Mouse (Mus musculus) midbrain, embryonic 16.5 days (tissue): ENCODE measurements around the gene Hltf. TPM values are rescaled to one million over a fixed set of nuclear protein-coding genes. Genes with fewer than 3 reads are reported as not detected.
A peak's percentile ranks its signal among the peaks of the same experiment; 100 is the strongest.

Experiments
- ATAC-seq: fragments of 200-750 bp; cut with Nextera tagmentation; 2 replicates; pipeline ENCODE4 v1.8.0; 2017; ENCODE audit warnings: moderate TSS enrichment
- H3K27ac ChIP-seq: fragments of 300-500 bp; sonication (generic); 2 replicates; pipeline ENCODE4 v1.5.1; 2014; ENCODE audit warnings: mild to moderate bottlenecking, low read length, mixed read lengths
- H3K27me3 ChIP-seq: fragments of 300-500 bp; sonication (generic); 2 replicates; pipeline ENCODE4 v1.6.1; 2014; ENCODE audit warnings: low read depth, low read length, mixed read lengths; ENCODE audit not compliant: control insufficient read depth, insufficient read depth
- H3K36me3 ChIP-seq: fragments of 300-500 bp; sonication (generic); 2 replicates; pipeline ENCODE4 v1.6.1; 2014; ENCODE audit warnings: mild to moderate bottlenecking, low read length, moderate library complexity, mixed read lengths; ENCODE audit not compliant: control insufficient read depth, insufficient read depth
- H3K4me1 ChIP-seq: fragments of 300-500 bp; sonication (generic); 2 replicates; pipeline ENCODE4 v1.6.1; 2014; ENCODE audit warnings: mild to moderate bottlenecking, low read length, mixed read lengths; ENCODE audit not compliant: control insufficient read depth, insufficient read depth
- H3K4me2 ChIP-seq: fragments of 300-500 bp; sonication (generic); 2 replicates; pipeline ENCODE4 v1.6.1; 2014; ENCODE audit warnings: mild to moderate bottlenecking, low read length, mixed read lengths
- H3K4me3 ChIP-seq: fragments of 300-500 bp; sonication (generic); 2 replicates; pipeline ENCODE4 v1.5.1; 2014; ENCODE audit warnings: low read depth, mild to moderate bottlenecking, low read length, moderate library complexity, mixed read lengths
- H3K9ac ChIP-seq: fragments of 300-500 bp; sonication (generic); 2 replicates; pipeline ENCODE4 v1.6.1; 2014; ENCODE audit warnings: low read depth, low read length, mixed read lengths
- H3K9me3 ChIP-seq: fragments of 300-500 bp; sonication (generic); replicated peaks from 2 replicates; pipeline ENCODE4 v1.6.1; 2014; ENCODE audit warnings: mild to moderate bottlenecking, low read length, mixed read lengths; ENCODE audit not compliant: control insufficient read depth, poor library complexity, severe bottlenecking
- WGBS: fragments of 180-500 bp; shearing (Covaris S2); extraction: QIAGEN DNeasy Blood & Tissue Kit; methylation state at CpG from one replicate; pipeline ENCODE4 v1.1.7; 2014; 5-methylcytosine and 5-hydroxymethylcytosine counted together
- polyA plus RNA-seq: library from polyadenylated mRNA; unstranded; fragments of >200 nt; fragmentation: Nextera tagmentation; extraction: Ambion mirVana; gene quantifications from 2 replicates; pipeline ENCODE4 v1.2.1, GENCODE M21; 2015

Hltf gene
- polyA plus RNA-seq, 1 experiment from 2014 or later: 15.3 TPM

GRCm38 (mm10) chr3:20076145-20077053 lies 18.8 kb downstream of the Hltf start:
- no peak for ATAC-seq
- no peaks in the 10 kb centered on the region for H3K27me3 ChIP-seq
- 88% methylated on average over 11 of the region's 11 CpGs for WGBS

GRCm38 (mm10) chr3:20082161-20082560 lies 24.6 kb downstream of the Hltf start:
- no peaks in the 10 kb centered on the region for H3K27me3 ChIP-seq
- H3K9me3 ChIP-seq: no peaks in the 10 kb centered on the region
- WGBS: 84% methylated on average over 3 of the region's 3 CpGs
- no peak overlapping the region for H3K9ac ChIP-seq
- peaks cover 14% of the 10 kb centered on the region; the same call in 1 of the 2 replicates for H3K36me3 ChIP-seq
- H3K27ac ChIP-seq: no peak overlapping the region
- H3K4me2 ChIP-seq: no peak overlapping the region
- no peak for ATAC-seq
- no peak overlapping the region for H3K4me3 ChIP-seq
- no peaks in the 10 kb centered on the region for H3K4me1 ChIP-seq

More at GRCm38 (mm10) chr3:20076145-20077053, 18.8 kb downstream of the Hltf start:
- Histone ChIP-seq H3K9me3 (no peaks in the 10 kb centered on the region), H3K9ac (no peak overlapping the region), H3K36me3 (peaks cover 13% of the 10 kb centered on the region), H3K4me2 (no peak overlapping the region), H3K4me3 (no peak overlapping the region), H3K4me1 (no peaks in the 10 kb centered on the region), H3K27ac (no peak overlapping the region)

GRCm38 (mm10) chr3:20103830-20104229 lies 46.2 kb downstream of the Hltf start:
- ATAC-seq: no peak
- WGBS: 84% methylated on average over 3 of the region's 3 CpGs
- H3K9me3 ChIP-seq: no peaks in the 10 kb centered on the region

DNA sequence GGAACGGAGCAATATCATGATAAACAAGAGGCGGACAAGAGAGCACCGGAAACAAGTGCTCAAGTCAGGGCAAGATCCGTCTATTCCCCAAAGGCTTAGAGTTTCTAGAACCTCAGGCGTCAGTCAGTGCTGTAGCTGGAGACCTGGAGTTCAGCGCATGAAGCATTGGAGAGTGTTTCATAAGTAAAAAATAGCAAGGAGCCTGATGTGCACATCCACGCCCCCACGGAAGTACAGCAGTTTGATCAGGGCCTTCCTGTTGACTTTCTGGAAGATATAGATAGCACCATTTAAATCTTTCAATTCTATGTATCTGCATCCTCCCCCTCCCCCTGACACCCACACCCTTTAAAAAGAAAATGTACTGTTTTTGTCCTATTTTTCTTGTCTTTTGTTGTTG lies 46.7 kb downstream of the Hltf start:
- Histone ChIP-seq H3K4me2 (no peak overlapping the region), H3K4me3 (no peak overlapping the region), H3K27me3 (no peaks in the 10 kb centered on the region), H3K36me3 (no peaks in the 10 kb centered on the region), H3K4me1 (no peaks in the 10 kb centered on the region), H3K9me3 (no peaks in the 10 kb centered on the region), H3K27ac (no peak overlapping the region), H3K9ac (no peak overlapping the region)
- 93% methylated on average over 8 of the region's 8 CpGs for WGBS
- ATAC-seq: no peak

More at GRCm38 (mm10) chr3:20103830-20104229, 46.2 kb downstream of the Hltf start:
- no peak overlapping the region for H3K4me2 ChIP-seq
- no peak overlapping the region for H3K27ac ChIP-seq
- no peak overlapping the region for H3K4me3 ChIP-seq
- H3K27me3 ChIP-seq: no peaks in the 10 kb centered on the region
- H3K36me3 ChIP-seq: no peaks in the 10 kb centered on the region
- H3K4me1 ChIP-seq: no peaks in the 10 kb centered on the region
- H3K9ac ChIP-seq: no peak overlapping the region

GRCm38 (mm10) chr3:20104776-20105175 lies 47.2 kb downstream of the Hltf start:
- Histone ChIP-seq H3K4me1 (no peaks in the 10 kb centered on the region), H3K9ac (no peak overlapping the region), H3K27ac (no peak overlapping the region), H3K4me3 (no peak overlapping the region), H3K27me3 (no peaks in the 10 kb centered on the region), H3K4me2 (no peak overlapping the region), H3K9me3 (no peaks in the 10 kb centered on the region), H3K36me3 (peaks cover 4% of the 10 kb centered on the region)
- WGBS: 90% methylated on average over 2 of the region's 2 CpGs
- no peak for ATAC-seq

DNA sequence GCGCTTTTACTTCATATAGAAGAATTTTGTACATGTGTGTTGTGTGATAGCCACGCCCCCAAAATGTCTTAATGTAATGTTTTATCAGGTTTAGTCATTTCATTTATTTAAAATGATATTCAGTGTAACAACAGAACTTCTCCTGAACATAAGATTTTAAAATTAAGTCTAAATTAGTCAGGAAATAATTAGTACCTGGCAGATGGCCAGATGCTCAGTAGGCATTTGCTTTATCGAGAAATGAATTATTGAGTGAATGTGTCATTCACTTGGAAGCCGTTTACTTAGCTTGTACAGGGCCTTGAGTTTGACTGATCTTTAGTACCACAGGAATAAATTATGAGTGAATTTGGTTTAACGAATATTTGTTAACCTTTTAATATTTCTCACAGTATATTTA lies 51.3 kb downstream of the Hltf start:
- Histone ChIP-seq H3K9me3 (no peaks in the 10 kb centered on the region), H3K4me2 (no peak overlapping the region), H3K36me3 (peaks cover 14% of the 10 kb centered on the region), H3K27me3 (no peaks in the 10 kb centered on the region), H3K4me3 (no peak overlapping the region), H3K4me1 (no peaks in the 10 kb centered on the region), H3K9ac (no peak overlapping the region), H3K27ac (no peak overlapping the region)
- no peak for ATAC-seq
- WGBS: 81% methylated on average over 5 of the region's 5 CpGs

DNA sequence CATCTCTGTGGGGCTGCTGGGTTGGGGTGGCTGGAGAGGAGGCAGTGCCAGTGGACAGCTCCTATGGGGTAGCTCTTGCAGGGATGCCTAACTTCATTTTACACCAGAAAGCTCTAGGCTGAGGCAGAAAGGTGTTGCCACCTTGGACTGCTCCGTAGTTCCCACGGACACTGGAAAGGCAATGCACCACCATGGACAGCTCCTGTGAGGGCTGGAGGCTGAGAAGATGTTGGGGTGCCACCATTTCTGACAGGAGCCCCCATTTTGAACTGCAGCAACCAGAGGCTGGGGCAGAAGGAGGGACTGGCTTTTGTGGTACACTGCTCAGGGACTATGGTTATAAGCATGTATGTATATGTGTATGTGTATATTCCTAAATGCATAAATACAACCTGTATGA lies 54.3 kb downstream of the Hltf start:
- Histone ChIP-seq H3K27me3 (no peaks in the 10 kb centered on the region), H3K4me2 (no peak overlapping the region), H3K27ac (no peak overlapping the region), H3K9me3 (no peaks in the 10 kb centered on the region), H3K36me3 (peaks cover 14% of the 10 kb centered on the region), H3K4me1 (no peaks in the 10 kb centered on the region), H3K9ac (no peak overlapping the region), H3K4me3 (no peak overlapping the region)
- WGBS: 98% methylated on average over 2 of the region's 2 CpGs
- ATAC-seq: no peak

DNA sequence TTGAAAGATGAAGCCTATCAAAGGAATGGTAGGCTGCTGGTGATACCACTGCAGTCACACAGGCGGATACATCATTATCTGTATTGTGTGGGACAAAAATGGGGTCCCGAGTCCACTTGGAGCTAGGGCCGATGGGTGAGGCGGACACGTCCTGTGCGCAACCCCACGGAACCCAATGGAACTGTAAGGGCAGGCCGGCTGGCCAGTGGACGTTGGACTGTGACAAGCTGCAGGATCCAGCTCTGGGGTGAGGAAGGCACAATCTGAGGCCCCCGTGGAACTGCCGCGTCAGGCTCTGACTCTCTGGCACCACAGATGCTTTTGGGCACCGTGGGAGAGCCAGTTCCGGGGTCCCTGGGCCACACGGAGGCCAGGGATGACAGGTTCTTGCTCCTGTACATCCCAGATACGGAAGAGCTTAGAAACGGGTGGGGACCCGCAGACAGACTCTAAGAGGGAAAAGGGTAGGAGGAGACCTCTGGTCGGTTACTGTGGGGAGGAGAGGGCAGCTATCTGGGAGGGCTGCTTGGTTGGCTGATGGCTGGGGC lies 61.5 kb downstream of the Hltf start:
- 91% methylated on average over 19 of the region's 19 CpGs for WGBS
- ATAC-seq: 0 out of 2 replicates have a peak, but pooled peaks have one; percentile 17

DNA sequence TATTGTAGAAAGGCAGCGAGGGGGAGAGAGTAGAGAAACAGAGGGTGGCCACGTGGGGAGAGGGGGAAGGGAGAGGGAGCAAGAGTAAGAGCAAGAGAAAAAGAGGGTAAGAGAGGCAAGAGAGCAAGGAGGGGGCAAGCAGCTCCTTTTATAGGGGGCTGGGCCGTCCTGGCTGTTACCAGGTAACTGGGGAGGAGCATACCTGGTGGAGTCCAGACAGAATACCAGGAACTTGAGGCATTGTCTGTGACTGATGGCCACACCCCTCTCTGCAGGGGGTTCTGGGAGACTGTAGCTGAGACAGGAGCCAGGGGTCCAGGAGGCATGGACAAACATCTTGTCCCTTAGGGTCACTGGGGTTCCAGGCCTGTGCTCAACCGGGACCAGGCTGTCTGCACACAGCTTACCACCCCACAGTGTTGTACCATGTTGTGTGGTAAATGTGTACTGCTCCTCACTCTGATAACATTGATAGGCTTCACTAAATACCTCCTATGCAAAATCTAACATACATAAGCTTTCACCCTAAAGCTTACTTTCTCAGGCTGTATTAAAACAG lies 62.2 kb downstream of the Hltf start:
- peaks cover 6% of the 10 kb centered on the region for H3K36me3 ChIP-seq
- peak; percentile 48; the same call in 1 of the 2 replicates for ATAC-seq
- 58% methylated on average over 4 of the region's 4 CpGs for WGBS
- H3K9me3 ChIP-seq: no peaks in the 10 kb centered on the region
- no peak overlapping the region for H3K27ac ChIP-seq
- no peak overlapping the region for H3K4me3 ChIP-seq
- no peaks in the 10 kb centered on the region for H3K27me3 ChIP-seq
- no peak overlapping the region for H3K4me2 ChIP-seq
- no peak overlapping the region for H3K9ac ChIP-seq
- H3K4me1 ChIP-seq: no peaks in the 10 kb centered on the region

More for the DNA sequence above, 61.5 kb downstream of the Hltf start:
- H3K36me3 ChIP-seq: peaks cover 6% of the 10 kb centered on the region
- H3K9me3 ChIP-seq: no peaks in the 10 kb centered on the region
- no peak overlapping the region for H3K4me3 ChIP-seq
- H3K27ac ChIP-seq: no peak overlapping the region
- H3K4me1 ChIP-seq: no peaks in the 10 kb centered on the region
- H3K4me2 ChIP-seq: no peak overlapping the region
- H3K9ac ChIP-seq: no peak overlapping the region
- no peaks in the 10 kb centered on the region for H3K27me3 ChIP-seq
